Mouse (Mus musculus) erythroblast, embryonic 14.5 days (primary cell): Measurements from ENCODE around the gene Atp6v0e2. TPM values are rescaled to one million over a fixed set of nuclear protein-coding genes. Genes with fewer than 3 reads are reported as not detected.

Experiments used
- H3K27me3 ChIP-seq: 2 replicates; pipeline ENCODE4 v1.6.1; 2012; ENCODE audit warnings: inconsistent platforms; ENCODE audit not compliant: control insufficient read depth
- H3K36me3 ChIP-seq: 2 replicates; pipeline ENCODE4 v1.6.1; 2012; ENCODE audit warnings: mild to moderate bottlenecking, inconsistent platforms; ENCODE audit not compliant: control insufficient read depth
- H3K4me1 ChIP-seq: 2 replicates; pipeline ENCODE4 v1.6.1; 2012; ENCODE audit warnings: inconsistent platforms; ENCODE audit not compliant: control insufficient read depth
- H3K4me3 ChIP-seq: replicated peaks from 2 replicates; pipeline ENCODE3; 2012; ENCODE audit warnings: moderate library complexity, mild to moderate bottlenecking, inconsistent platforms
- H3K9me3 ChIP-seq: 2 replicates; pipeline ENCODE4 v1.6.1; 2012; ENCODE audit warnings: low read length, inconsistent platforms, mixed read lengths; ENCODE audit not compliant: control insufficient read depth
- GATA1 ChIP-seq: IDR thresholded peaks from 2 replicates; pipeline ENCODE4 v1.6.1; 2012; ENCODE audit warnings: low read length, inconsistent platforms, mixed read lengths
- TAL1 ChIP-seq: IDR thresholded peaks from 3 replicates; pipeline ENCODE4 v1.6.1; 2012; ENCODE audit warnings: low read length, inconsistent platforms, mixed read lengths
- polyA plus RNA-seq: library from polyadenylated mRNA; stranded (reverse); fragments of >175 nt; gene quantifications from 2 replicates; pipeline ENCODE4 v1.2.3, GENCODE M21; 2012

The Atp6v0e2 gene
- polyA plus RNA-seq, 1 experiment = not detected

DNA sequence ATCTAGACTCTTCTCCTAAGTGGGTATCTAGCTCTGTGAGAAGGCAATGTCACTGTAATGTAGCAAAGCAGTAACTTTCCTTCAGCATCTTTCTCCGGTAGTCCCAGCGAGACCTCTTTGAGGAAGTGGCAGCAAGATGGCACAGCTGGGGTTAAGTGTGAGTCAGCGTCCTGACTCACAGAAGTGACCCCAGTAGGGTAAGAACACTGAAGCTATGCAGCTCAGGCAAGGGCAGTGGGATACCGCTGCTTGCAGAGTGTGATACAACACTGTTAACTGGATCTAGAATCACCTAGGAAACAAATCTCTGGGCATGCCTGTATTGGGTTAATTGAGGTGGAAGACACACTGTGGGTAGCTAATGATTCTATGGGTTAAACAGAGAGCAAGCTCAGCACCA lies 1.3 kb upstream of the Atp6v0e2 start:
- TF ChIP-seq TAL1 (no peak), GATA1 (no peak)
- Histone ChIP-seq H3K36me3 (no peaks in the 10 kb centered on the region), H3K4me3 (no peak overlapping the region), H3K9me3 (no peaks in the 10 kb centered on the region), H3K4me1 (peaks cover 5% of the 10 kb centered on the region), H3K27me3 (no peaks in the 10 kb centered on the region)

DNA sequence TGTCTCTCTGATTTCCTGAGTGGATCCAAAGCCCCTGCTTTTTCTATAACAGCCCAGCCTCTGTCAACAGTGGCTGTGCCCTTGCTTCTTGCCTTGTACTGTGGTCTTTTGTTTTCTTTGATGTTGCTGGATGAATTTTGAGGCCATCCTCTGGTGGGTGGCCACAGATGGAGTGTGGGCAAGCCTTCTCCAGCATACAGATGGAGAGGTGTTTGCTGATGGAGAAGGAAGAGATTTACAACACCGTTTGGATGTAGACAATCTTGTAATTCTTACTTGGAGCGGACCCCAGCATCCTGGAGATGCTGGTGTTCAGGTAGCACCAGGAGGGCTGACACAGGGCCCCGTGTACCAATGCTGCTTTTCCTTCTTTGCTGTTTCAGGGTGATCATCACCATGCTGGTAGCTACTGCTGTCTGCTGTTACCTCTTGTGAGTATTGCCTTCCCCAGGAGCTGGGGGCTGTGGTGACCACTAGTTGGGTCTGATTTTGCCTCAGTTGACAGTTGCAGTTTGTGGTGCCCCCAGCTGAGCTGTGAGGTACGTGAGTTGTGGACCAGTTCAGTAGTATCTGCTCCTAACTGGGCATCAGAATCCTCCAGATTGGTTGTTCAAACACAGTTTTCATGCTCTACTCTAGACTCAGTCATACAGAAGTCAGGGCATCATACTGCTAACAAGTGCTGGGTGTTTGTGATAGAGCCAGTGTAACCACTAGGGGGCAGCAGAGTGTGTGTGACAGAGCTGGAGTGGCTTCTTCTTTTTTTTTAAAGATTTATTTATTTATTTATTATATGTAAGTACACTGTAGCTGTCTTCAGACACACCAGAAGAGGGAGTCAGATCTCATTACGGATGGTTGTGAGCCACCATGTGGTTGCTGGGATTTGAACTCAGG lies 1.7 kb downstream of the Atp6v0e2 start:
- no peaks in the 10 kb centered on the region for H3K9me3 ChIP-seq
- H3K27me3 ChIP-seq = no peaks in the 10 kb centered on the region
- peaks cover 5% of the 10 kb centered on the region for H3K4me1 ChIP-seq
- no peak overlapping the region for H3K4me3 ChIP-seq
- TF ChIP-seq TAL1 = no peak
- no peak for TF ChIP-seq GATA1
- H3K36me3 ChIP-seq = no peaks in the 10 kb centered on the region

DNA sequence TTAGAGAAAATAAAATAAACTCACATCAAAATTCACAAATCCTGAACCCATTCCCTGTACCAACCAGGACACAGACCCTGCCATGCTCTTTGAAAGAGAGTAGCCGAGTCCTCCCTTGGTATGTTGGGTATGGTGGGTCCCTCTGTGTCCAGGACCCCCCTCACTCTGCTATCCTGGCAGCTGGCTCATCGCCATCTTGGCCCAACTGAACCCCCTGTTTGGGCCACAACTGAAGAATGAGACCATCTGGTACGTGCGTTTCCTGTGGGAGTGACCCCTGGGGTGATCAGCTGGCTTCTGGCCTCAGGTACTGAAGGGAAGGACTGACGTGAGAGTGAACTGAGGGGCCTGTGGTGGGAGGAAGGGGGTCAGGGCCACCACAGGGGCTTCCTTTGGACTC lies 2.4 kb downstream of the Atp6v0e2 start:
- Histone ChIP-seq H3K27me3 (no peaks in the 10 kb centered on the region), H3K4me3 (no peak overlapping the region), H3K9me3 (no peaks in the 10 kb centered on the region), H3K4me1 (peaks cover 5% of the 10 kb centered on the region), H3K36me3 (no peaks in the 10 kb centered on the region)
- TF ChIP-seq TAL1 (no peak), GATA1 (no peak)

DNA sequence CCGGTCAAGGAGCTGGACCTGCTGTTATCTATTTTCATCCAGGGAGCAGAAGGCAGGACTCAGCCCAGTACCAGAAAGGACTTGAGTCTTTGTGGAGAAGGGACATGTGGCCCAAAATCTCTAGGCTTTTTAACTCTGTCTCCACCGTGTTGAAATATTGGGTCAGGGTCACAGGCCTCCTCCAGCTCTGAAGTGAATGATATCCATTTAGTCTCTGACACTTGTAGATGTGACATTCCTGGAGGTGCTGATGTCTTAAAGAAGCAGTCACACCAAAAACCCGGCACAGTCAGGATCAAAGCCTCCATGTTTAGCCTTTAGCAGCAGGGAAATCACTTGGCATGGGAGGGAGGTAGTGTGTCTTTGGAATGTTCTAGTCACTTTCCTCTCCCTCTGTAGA lies 3.3 kb downstream of the Atp6v0e2 start:
- Histone ChIP-seq H3K4me3 (no peak overlapping the region), H3K9me3 (no peaks in the 10 kb centered on the region), H3K36me3 (no peaks in the 10 kb centered on the region), H3K27me3 (no peaks in the 10 kb centered on the region), H3K4me1 (peaks cover 5% of the 10 kb centered on the region)
- TF ChIP-seq GATA1 = no peak
- TF ChIP-seq TAL1 = no peak

DNA sequence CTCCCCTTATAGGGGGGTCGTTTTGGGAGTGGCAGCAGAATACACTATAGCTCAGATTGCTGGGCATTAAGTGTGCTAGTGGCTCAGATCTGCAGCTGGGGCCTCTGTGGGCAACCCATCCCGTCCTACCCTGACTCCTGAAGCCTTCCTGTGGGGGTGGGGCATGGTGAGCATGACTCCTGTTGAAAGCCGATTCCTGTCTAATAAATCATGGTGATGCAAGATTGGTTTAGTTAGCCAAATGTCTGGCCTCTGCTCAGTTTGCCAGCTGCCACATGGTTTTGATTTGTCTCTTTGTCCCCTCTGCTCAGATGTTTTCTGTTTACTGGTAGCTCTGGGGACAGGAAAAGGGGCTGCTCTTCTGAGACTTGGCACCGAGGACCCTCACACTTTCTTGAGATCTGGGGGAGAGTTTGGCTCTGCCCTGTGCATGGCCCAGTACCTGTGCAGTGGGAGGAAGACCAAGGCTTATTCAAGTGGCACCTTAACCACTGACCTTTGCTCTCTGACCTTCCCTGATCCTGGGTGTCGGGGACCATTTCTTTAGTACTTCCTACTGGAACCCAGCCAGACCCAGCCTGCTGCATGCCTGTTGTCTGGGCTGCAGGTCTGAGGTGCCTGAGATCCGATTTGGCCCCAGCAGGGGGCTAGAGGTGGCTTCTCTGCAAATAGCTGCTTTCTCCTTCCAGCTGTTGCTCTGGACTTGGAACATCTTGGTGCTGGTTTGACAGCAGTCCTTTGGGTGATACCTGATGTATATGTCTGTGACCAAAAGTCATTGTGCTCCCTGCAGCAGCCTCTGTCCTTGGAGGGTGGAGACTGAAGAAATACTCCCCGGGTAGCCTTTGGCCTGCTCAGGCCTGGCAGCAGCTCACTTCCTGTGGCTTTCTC lies 4.4 kb downstream of the Atp6v0e2 start:
- Histone ChIP-seq H3K27me3 (no peaks in the 10 kb centered on the region), H3K9me3 (no peaks in the 10 kb centered on the region), H3K4me3 (no peak overlapping the region), H3K4me1 (peaks cover 5% of the 10 kb centered on the region), H3K36me3 (no peaks in the 10 kb centered on the region)
- no peak for TF ChIP-seq GATA1
- TF ChIP-seq TAL1 = no peak

GRCm38 (mm10) chr6:48542631-48543030 lies 5.2 kb downstream of the Atp6v0e2 start:
- Histone ChIP-seq H3K9me3 (no peaks in the 10 kb centered on the region), H3K4me1 (peaks cover 2% of the 10 kb centered on the region), H3K4me3 (no peak overlapping the region), H3K27me3 (no peaks in the 10 kb centered on the region), H3K36me3 (no peaks in the 10 kb centered on the region)
- no peak for TF ChIP-seq TAL1
- TF ChIP-seq GATA1 = no peak

- H3K4me3 ChIP-seq = no peak overlapping the region
- H3K4me1 ChIP-seq = no peaks in the 10 kb centered on the region
- no peaks in the 10 kb centered on the region for H3K27me3 ChIP-seq
- TF ChIP-seq GATA1 (no peak), TAL1 (no peak)
- H3K9me3 ChIP-seq = no peaks in the 10 kb centered on the region
- no peaks in the 10 kb centered on the region for H3K36me3 ChIP-seq
These were observed 7.8 kb downstream of the Atp6v0e2 start for GRCm38 (mm10) chr6:48545251-48545650.

DNA sequence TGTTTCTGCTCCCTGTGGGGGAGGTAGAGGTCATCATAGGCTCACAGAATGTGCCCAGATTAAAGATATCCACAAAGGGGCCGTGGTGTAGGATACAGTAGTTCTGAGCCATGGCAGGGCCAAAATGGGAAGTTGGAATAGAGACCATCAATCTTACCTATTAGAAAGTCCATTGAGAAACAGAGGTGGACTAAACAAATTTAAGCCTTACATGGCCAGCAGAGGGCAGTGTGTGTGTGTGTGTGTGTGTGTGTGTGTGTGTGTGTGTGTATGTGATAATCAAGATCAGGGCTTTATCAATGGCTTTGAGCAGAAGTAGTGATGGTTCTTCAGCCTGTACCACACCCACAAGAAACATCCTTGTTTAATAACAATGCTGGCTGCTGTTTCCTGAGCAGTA lies 8.9 kb downstream of the Atp6v0e2 start:
- H3K9me3 ChIP-seq = no peaks in the 10 kb centered on the region
- H3K4me3 ChIP-seq = no peak overlapping the region
- H3K4me1 ChIP-seq = no peaks in the 10 kb centered on the region
- no peaks in the 10 kb centered on the region for H3K36me3 ChIP-seq
- no peaks in the 10 kb centered on the region for H3K27me3 ChIP-seq
- TF ChIP-seq TAL1 = no peak
- no peak for TF ChIP-seq GATA1

DNA sequence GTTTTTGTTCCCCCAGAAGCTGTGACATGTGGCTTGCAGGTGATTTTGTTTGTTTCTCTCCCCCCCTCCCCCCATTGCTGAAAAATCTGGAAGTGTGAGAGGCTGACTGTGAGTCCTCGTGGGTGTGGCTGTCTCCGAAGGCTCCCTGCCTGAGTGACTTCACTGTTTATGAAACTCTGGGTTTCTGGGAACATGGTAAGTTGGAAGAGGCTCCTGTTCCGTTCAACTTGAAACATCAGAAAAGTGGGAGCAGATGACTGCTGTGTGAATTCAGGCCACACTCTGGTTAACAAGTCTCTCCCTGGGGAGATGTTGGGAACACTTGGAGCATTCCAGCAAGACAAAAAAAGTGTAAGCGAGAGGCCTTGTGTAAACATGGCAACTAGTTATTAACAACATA lies 9.4 kb downstream of the Atp6v0e2 start:
- H3K27me3 ChIP-seq = no peaks in the 10 kb centered on the region
- H3K4me3 ChIP-seq = no peak overlapping the region
- no peak for TF ChIP-seq TAL1
- no peak for TF ChIP-seq GATA1
- H3K36me3 ChIP-seq = no peaks in the 10 kb centered on the region
- no peaks in the 10 kb centered on the region for H3K4me1 ChIP-seq
- H3K9me3 ChIP-seq = no peaks in the 10 kb centered on the region
